ENCODE assay signal across 9 mouse cellular contexts in the genomic region with DNA sequence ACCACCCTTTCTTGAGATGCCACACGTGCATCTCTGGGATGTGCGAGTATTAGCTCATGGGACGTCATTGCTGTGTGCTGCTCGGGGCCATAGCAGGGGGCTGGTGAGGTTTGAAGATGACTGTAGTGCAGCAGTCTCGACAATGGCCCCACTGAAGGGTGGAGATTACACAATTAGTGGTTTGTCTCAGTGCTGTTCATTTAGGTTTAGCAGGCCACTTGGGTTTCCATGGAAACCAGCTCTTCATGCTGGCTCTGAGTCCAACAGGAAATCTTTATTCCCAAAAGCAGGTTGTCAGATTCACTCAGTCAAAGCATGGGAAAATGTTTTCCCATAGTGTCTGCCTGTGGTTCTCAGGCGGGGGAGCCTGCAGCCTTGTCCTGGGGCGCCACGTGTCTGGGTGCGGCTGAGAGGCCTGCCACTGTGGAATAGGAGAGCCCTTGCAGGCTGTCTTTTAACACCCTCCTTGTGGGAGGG. TPM values are rescaled to one million over a fixed set of nuclear protein-coding genes. Genes with fewer than 3 reads are reported as not detected.
DNase-seq lines count a peak whose midpoint lies in the region; ATAC-seq lines count a peak whose summit lies in the region.
"Had no signal": no experiment of that assay in that cellular context is flagged by ENCODE, and none has a peak within 500 bp of the region (broad histone marks: within the 10 kb centered on the region; RNA-seq: fewer than 3 reads in every experiment).

No protein-coding gene starts in this region.

- 0 out of 2 replicates have a peak, but pooled peaks cover 7% of the 10 kb centered on the region for H3K36me3 ChIP-seq in embryonic facial prominence, embryonic 13.5 days
- H3K36me3 ChIP-seq in intestine, embryonic 15.5 days: no peaks in the 10 kb centered on the region; the same call in 1 of the 2 replicates
- H3K36me3 ChIP-seq in midbrain, embryonic 16.5 days (ENCODE audit: control insufficient read depth, insufficient read depth, low read length): peaks cover 10% of the 10 kb centered on the region

- no peaks in the 10 kb centered on the region for H3K9me3 ChIP-seq in embryonic facial prominence, embryonic 13.5 days
- H3K9me3 ChIP-seq in intestine, embryonic 15.5 days: no peaks in the 10 kb centered on the region
- H3K9me3 ChIP-seq in midbrain, embryonic 16.5 days (replicated peaks; ENCODE audit: control insufficient read depth, low read length, poor library complexity, severe bottlenecking): no peaks in the 10 kb centered on the region

- peak; percentile 56 to 71 for DNase-seq in left cerebral cortex, adult 9 months (ENCODE audit: low spot score in 2 of 2)
- no peak for DNase-seq in left cerebral cortex, postnatal 36 days (ENCODE audit: low spot score in 2 of 2)
- DNase-seq in urinary bladder, postnatal 14 days (ENCODE audit: low spot score): no peak
- DNase-seq in c-Kit-positive CD71-positive TER-119-positive erythroid progenitor cells, embryonic 14.5 days (ENCODE audit: low spot score): no peak
- DNase-seq in urinary bladder, postnatal 4 days (ENCODE audit: low spot score in 2 of 2): no peak

- no peaks in the 10 kb centered on the region for H3K27me3 ChIP-seq in embryonic facial prominence, embryonic 13.5 days
- H3K27me3 ChIP-seq in intestine, embryonic 15.5 days (replicated peaks): no peaks in the 10 kb centered on the region
- no peaks in the 10 kb centered on the region; the same call in 1 of the 2 replicates for H3K27me3 ChIP-seq in midbrain, embryonic 16.5 days (ENCODE audit: control insufficient read depth, insufficient read depth, low read depth, low read length)

- WGBS in embryonic facial prominence, embryonic 13.5 days: 25% methylated on average over 9 of the region's 9 CpGs
- 27% methylated on average over 9 of the region's 9 CpGs for WGBS in intestine, embryonic 15.5 days
- 4% methylated on average over 9 of the region's 9 CpGs for WGBS in midbrain, embryonic 16.5 days

- H3K9ac ChIP-seq in embryonic facial prominence, embryonic 13.5 days: no peak overlapping the region
- no peak overlapping the region for H3K9ac ChIP-seq in intestine, embryonic 15.5 days
- H3K9ac ChIP-seq in midbrain, embryonic 16.5 days (ENCODE audit: low read depth, low read length): peak overlapping the region; percentile 48; the same call in 1 of the 2 replicates

- H3K4me1 ChIP-seq in embryonic facial prominence, embryonic 13.5 days: peaks cover 24% of the 10 kb centered on the region
- H3K4me1 ChIP-seq in intestine, embryonic 15.5 days (replicated peaks): peaks cover 17% of the 10 kb centered on the region
- H3K4me1 ChIP-seq in midbrain, embryonic 16.5 days (ENCODE audit: control insufficient read depth, insufficient read depth, low read length): peaks cover 25% of the 10 kb centered on the region

- no peak for ATAC-seq in embryonic facial prominence, embryonic 13.5 days (ENCODE audit: insufficient number of reproducible peaks, insufficient read depth, low FRiP score, low TSS enrichment, low read depth)
- peak; percentile 66 for ATAC-seq in intestine, embryonic 15.5 days
- peak; percentile 79 for ATAC-seq in midbrain, embryonic 16.5 days

- intact Hi-C loops in left cerebral cortex, postnatal 36 days (cut with DNase I): no loop called here

- no peak overlapping the region for H3K4me2 ChIP-seq in embryonic facial prominence, embryonic 13.5 days
- no peak overlapping the region for H3K4me2 ChIP-seq in intestine, embryonic 15.5 days (replicated peaks)
- peak overlapping the region; percentile 17 for H3K4me2 ChIP-seq in midbrain, embryonic 16.5 days (ENCODE audit: low read length)

- peak overlapping the region; percentile 64 for H3K27ac ChIP-seq in embryonic facial prominence, embryonic 13.5 days
- H3K27ac ChIP-seq in intestine, embryonic 15.5 days: 0 out of 2 replicates have a peak overlapping the region, but pooled peaks have one; percentile 40
- H3K27ac ChIP-seq in midbrain, embryonic 16.5 days (ENCODE audit: low read length): peak overlapping the region; percentile 90

- no peak overlapping the region for H3K4me3 ChIP-seq in embryonic facial prominence, embryonic 13.5 days
- no peak overlapping the region for H3K4me3 ChIP-seq in intestine, embryonic 15.5 days (replicated peaks)
- H3K4me3 ChIP-seq in midbrain, embryonic 16.5 days (ENCODE audit: low read depth, low read length): no peak overlapping the region
- H3K4me3 ChIP-seq: myocyte had no signal

RNA-seq across cellular contexts. Expression of a gene that starts 43.5 kb away (rescaled TPM):
- 100 to 1,000 TPM; 295 to 323 TPM for total RNA-seq in left cerebral cortex, postnatal 36 days (2021)
- 48.5 and 54.1 TPM in 2 replicates for polyA plus RNA-seq in embryonic facial prominence, embryonic 13.5 days (2015; fragmentation: Nextera tagmentation; extraction: Ambion mirVana)
- polyA plus RNA-seq in intestine, embryonic 15.5 days (2015; fragmentation: Nextera tagmentation; extraction: Ambion mirVana): 57.8 and 60.0 TPM in 2 replicates
- polyA plus RNA-seq in midbrain, embryonic 16.5 days (2015; fragmentation: Nextera tagmentation; extraction: Ambion mirVana): 437 and 480 TPM in 2 replicates

RNA-seq across cellular contexts. Expression of a gene that starts 52.6 kb away (rescaled TPM):
- total RNA-seq in left cerebral cortex, postnatal 36 days (2021): 10 to 100 TPM; 28.0 to 31.2 TPM
- polyA plus RNA-seq in embryonic facial prominence, embryonic 13.5 days (2015; fragmentation: Nextera tagmentation; extraction: Ambion mirVana): 11.1 TPM in 2 replicates
- polyA plus RNA-seq in intestine, embryonic 15.5 days (2015; fragmentation: Nextera tagmentation; extraction: Ambion mirVana): 7.3 and 8.1 TPM in 2 replicates
- polyA plus RNA-seq in midbrain, embryonic 16.5 days (2015; fragmentation: Nextera tagmentation; extraction: Ambion mirVana): 13.8 and 16.2 TPM in 2 replicates

Comparison
In these comparisons a context has a peak if more than half of its experiments do, and no peak if none do; other contexts are left out.
1. DNase-seq: peak in left cerebral cortex, adult 9 months (2 of 2); none in left cerebral cortex, postnatal 36 days (0 of 2), urinary bladder, postnatal 14 days (single experiment), c-Kit-positive CD71-positive TER-119-positive erythroid progenitor cells, embryonic 14.5 days (single experiment) and urinary bladder, postnatal 4 days (0 of 2).
2. H3K27ac ChIP-seq: peak in every context shown above with its lines; median percentile 90 in midbrain, embryonic 16.5 days; 64 in embryonic facial prominence, embryonic 13.5 days; 40 in intestine, embryonic 15.5 days.